Comparison of ENCODE assay signal across 14 mouse cellular contexts in genomic region chr10:77580027-77580920, GRCm38 (mm10). TPM values are rescaled to one million over a fixed set of nuclear protein-coding genes. Genes with fewer than 3 reads are reported as not detected.
DNase-seq lines count a peak whose midpoint lies in the region; ATAC-seq lines count a peak whose summit lies in the region.
"Had no signal": no experiment of that assay in that cellular context is flagged by ENCODE, and none has a peak within 500 bp of the region (broad histone marks: within the 10 kb centered on the region; RNA-seq: fewer than 3 reads in every experiment).

No protein-coding gene starts in this region.

- H3K9ac ChIP-seq in hindbrain, embryonic 16.5 days (ENCODE audit: low read depth, low read length): no peak overlapping the region
- no peak overlapping the region for H3K9ac ChIP-seq in limb, embryonic 15.5 days
- H3K9ac ChIP-seq in midbrain, embryonic 11.5 days (ENCODE audit: low read length): no peak overlapping the region

- no peak for DNase-seq in hindbrain, embryonic 10.5 days (ENCODE audit: low spot score)
- DNase-seq in ES-CJ7 (ENCODE audit: low read depth, low spot score): peak; percentile 48
- DNase-seq in heart, embryonic 10.5 days (ENCODE audit: low spot score): no peak
- no peak for DNase-seq in cerebellum, adult 8-10 months
- DNase-seq in midbrain, embryonic 11.5 days (ENCODE audit: low spot score, missing footprints): no peak
- DNase-seq in B cell, adult 2 months: no peak
- DNase-seq: adrenal gland, adult 2 months; cerebellum, adult 2 months; spleen, adult 18-20 months; thymus, postnatal 4 days had no signal

- peaks cover 31% of the 10 kb centered on the region for H3K4me1 ChIP-seq in hindbrain, embryonic 10.5 days (replicated peaks)
- H3K4me1 ChIP-seq in hindbrain, embryonic 16.5 days (ENCODE audit: control insufficient read depth, insufficient read depth, low read depth, low read length): peaks cover 19% of the 10 kb centered on the region
- peaks cover 44% of the 10 kb centered on the region for H3K4me1 ChIP-seq in heart, embryonic 10.5 days
- peaks cover 26% of the 10 kb centered on the region for H3K4me1 ChIP-seq in limb, embryonic 15.5 days
- no peaks in the 10 kb centered on the region; the same call in 1 of the 2 replicates for H3K4me1 ChIP-seq in midbrain, embryonic 11.5 days (ENCODE audit: control insufficient read depth, insufficient read depth, low read length)

- WGBS in hindbrain, embryonic 10.5 days: 63% methylated on average over 10 of the region's 10 CpGs
- 64% methylated on average over 10 of the region's 10 CpGs for WGBS in hindbrain, embryonic 16.5 days
- WGBS in heart, embryonic 10.5 days: 52% methylated on average over 10 of the region's 10 CpGs
- WGBS in limb, embryonic 15.5 days: 44% methylated on average over 10 of the region's 10 CpGs
- WGBS in midbrain, embryonic 11.5 days: 72% methylated on average over 10 of the region's 10 CpGs

- no peaks in the 10 kb centered on the region for H3K36me3 ChIP-seq in hindbrain, embryonic 10.5 days
- H3K36me3 ChIP-seq in hindbrain, embryonic 16.5 days (ENCODE audit: control insufficient read depth, insufficient read depth, low read length): no peaks in the 10 kb centered on the region
- peaks cover 5% of the 10 kb centered on the region; the same call in 1 of the 2 replicates for H3K36me3 ChIP-seq in heart, embryonic 10.5 days
- H3K36me3 ChIP-seq in limb, embryonic 15.5 days: no peaks in the 10 kb centered on the region
- no peaks in the 10 kb centered on the region for H3K36me3 ChIP-seq in midbrain, embryonic 11.5 days (ENCODE audit: control insufficient read depth, insufficient read depth, low read length)

- 0 out of 2 replicates have a peak overlapping the region, but pooled peaks have one; percentile 93 for H3K27ac ChIP-seq in hindbrain, embryonic 10.5 days
- no peak overlapping the region for H3K27ac ChIP-seq in hindbrain, embryonic 16.5 days (ENCODE audit: low read depth, low read length)
- H3K27ac ChIP-seq in heart, embryonic 10.5 days: peak overlapping the region; percentile 93
- peak overlapping the region; percentile 79 for H3K27ac ChIP-seq in limb, embryonic 15.5 days
- H3K27ac ChIP-seq in midbrain, embryonic 11.5 days (ENCODE audit: low read depth, low read length): no peak overlapping the region

- no peak for ATAC-seq in hindbrain, embryonic 16.5 days
- no peak for ATAC-seq in limb, embryonic 15.5 days (ENCODE audit: insufficient number of reproducible peaks, low FRiP score, low TSS enrichment, low read depth)
- no peak for ATAC-seq in midbrain, embryonic 11.5 days (ENCODE audit: low FRiP score)

- no peak overlapping the region for H3K4me3 ChIP-seq in hindbrain, embryonic 10.5 days
- no peak overlapping the region for H3K4me3 ChIP-seq in hindbrain, embryonic 16.5 days (ENCODE audit: low read length)
- no peak overlapping the region for H3K4me3 ChIP-seq in heart, embryonic 10.5 days
- no peak overlapping the region for H3K4me3 ChIP-seq in limb, embryonic 15.5 days
- H3K4me3 ChIP-seq in midbrain, embryonic 11.5 days (ENCODE audit: low read depth, low read length): no peak overlapping the region

- no peak overlapping the region for H3K4me2 ChIP-seq in hindbrain, embryonic 16.5 days (ENCODE audit: low read length)
- peak overlapping the region; percentile 81; the same call in 1 of the 2 replicates for H3K4me2 ChIP-seq in limb, embryonic 15.5 days
- no peak overlapping the region for H3K4me2 ChIP-seq in midbrain, embryonic 11.5 days

- no peaks in the 10 kb centered on the region for H3K27me3 ChIP-seq in hindbrain, embryonic 10.5 days (ENCODE audit: insufficient read depth, poor library complexity, severe bottlenecking)
- no peaks in the 10 kb centered on the region for H3K27me3 ChIP-seq in hindbrain, embryonic 16.5 days (replicated peaks; ENCODE audit: control insufficient read depth, insufficient read depth, low read length)
- no peaks in the 10 kb centered on the region for H3K27me3 ChIP-seq in heart, embryonic 10.5 days (ENCODE audit: insufficient read depth, poor library complexity, severe bottlenecking)
- no peaks in the 10 kb centered on the region for H3K27me3 ChIP-seq in limb, embryonic 15.5 days
- H3K27me3 ChIP-seq in midbrain, embryonic 11.5 days (ENCODE audit: control insufficient read depth, insufficient read depth, low read length): no peaks in the 10 kb centered on the region

- H3K9me3 ChIP-seq in hindbrain, embryonic 10.5 days: no peaks in the 10 kb centered on the region
- no peaks in the 10 kb centered on the region for H3K9me3 ChIP-seq in hindbrain, embryonic 16.5 days (ENCODE audit: control insufficient read depth, low read length)
- H3K9me3 ChIP-seq in heart, embryonic 10.5 days: no peaks in the 10 kb centered on the region
- H3K9me3 ChIP-seq in limb, embryonic 15.5 days: no peaks in the 10 kb centered on the region
- no peaks in the 10 kb centered on the region for H3K9me3 ChIP-seq in midbrain, embryonic 11.5 days (ENCODE audit: control insufficient read depth, low read length)
- H3K9me3 ChIP-seq: G1E had no signal

RNA-seq across cellular contexts. Expression of gene Pttg1ip, which starts 1.2 kb away (rescaled TPM):
- 66.6 and 67.2 TPM in 2 replicates for polyA plus RNA-seq in hindbrain, embryonic 10.5 days (2016; fragmentation: Nextera tagmentation; extraction: Ambion mirVana)
- 84.4 and 88.3 TPM in 2 replicates for polyA plus RNA-seq in hindbrain, embryonic 16.5 days (2015; fragmentation: Nextera tagmentation; extraction: Ambion mirVana)
- 94.9 and 97.0 TPM in 2 replicates for polyA plus RNA-seq in heart, embryonic 10.5 days (2016; fragmentation: Nextera tagmentation; extraction: Ambion mirVana)
- 145 and 158 TPM in 2 replicates for polyA plus RNA-seq in limb, embryonic 15.5 days (2015; fragmentation: Nextera tagmentation; extraction: Ambion mirVana)
- polyA plus RNA-seq in midbrain, embryonic 11.5 days (2014; fragmentation: Nextera tagmentation; extraction: Ambion mirVana): 68.5 and 73.2 TPM in 2 replicates

RNA-seq across cellular contexts. Expression of gene Sumo3, which starts 25.6 kb away (rescaled TPM):
- polyA plus RNA-seq in hindbrain, embryonic 10.5 days (2016; fragmentation: Nextera tagmentation; extraction: Ambion mirVana): 336 and 389 TPM in 2 replicates
- 303 and 334 TPM in 2 replicates for polyA plus RNA-seq in hindbrain, embryonic 16.5 days (2015; fragmentation: Nextera tagmentation; extraction: Ambion mirVana)
- 235 and 306 TPM in 2 replicates for polyA plus RNA-seq in heart, embryonic 10.5 days (2016; fragmentation: Nextera tagmentation; extraction: Ambion mirVana)
- polyA plus RNA-seq in limb, embryonic 15.5 days (2015; fragmentation: Nextera tagmentation; extraction: Ambion mirVana): 343 and 347 TPM in 2 replicates
- polyA plus RNA-seq in midbrain, embryonic 11.5 days (2014; fragmentation: Nextera tagmentation; extraction: Ambion mirVana): 338 and 353 TPM in 2 replicates

RNA-seq across cellular contexts. Expression of gene Gm49325, which starts 25.7 kb away (rescaled TPM):
- 4.4 TPM in 1 of 2 replicates, not detected in the other for polyA plus RNA-seq in hindbrain, embryonic 10.5 days (2016; fragmentation: Nextera tagmentation; extraction: Ambion mirVana)
- polyA plus RNA-seq in hindbrain, embryonic 16.5 days (2015; fragmentation: Nextera tagmentation; extraction: Ambion mirVana): not detected in 2 replicates
- polyA plus RNA-seq in heart, embryonic 10.5 days (2016; fragmentation: Nextera tagmentation; extraction: Ambion mirVana): 2.1 and 2.7 TPM in 2 replicates
- 1.3 and 1.8 TPM in 2 replicates for polyA plus RNA-seq in limb, embryonic 15.5 days (2015; fragmentation: Nextera tagmentation; extraction: Ambion mirVana)
- 2.4 TPM in 1 of 2 replicates, not detected in the other for polyA plus RNA-seq in midbrain, embryonic 11.5 days (2014; fragmentation: Nextera tagmentation; extraction: Ambion mirVana)
- polyA plus RNA-seq: adrenal gland, adult 2 months; erythroblast, embryonic 14.5 days; G1E had no signal

RNA-seq across cellular contexts. Expression of gene Ube2g2, which starts 41.8 kb away (rescaled TPM):
- 100 and 103 TPM in 2 replicates for polyA plus RNA-seq in hindbrain, embryonic 10.5 days (2016; fragmentation: Nextera tagmentation; extraction: Ambion mirVana)
- 85.0 and 91.0 TPM in 2 replicates for polyA plus RNA-seq in hindbrain, embryonic 16.5 days (2015; fragmentation: Nextera tagmentation; extraction: Ambion mirVana)
- 83.1 and 92.1 TPM in 2 replicates for polyA plus RNA-seq in heart, embryonic 10.5 days (2016; fragmentation: Nextera tagmentation; extraction: Ambion mirVana)
- polyA plus RNA-seq in limb, embryonic 15.5 days (2015; fragmentation: Nextera tagmentation; extraction: Ambion mirVana): 99.8 and 127 TPM in 2 replicates
- polyA plus RNA-seq in midbrain, embryonic 11.5 days (2014; fragmentation: Nextera tagmentation; extraction: Ambion mirVana): 42.8 and 47.6 TPM in 2 replicates

RNA-seq across cellular contexts. Expression of gene Itgb2, which starts 50.2 kb away (rescaled TPM):
- polyA plus RNA-seq in hindbrain, embryonic 10.5 days (2016; fragmentation: Nextera tagmentation; extraction: Ambion mirVana): 1.0 and 1.2 TPM in 2 replicates
- polyA plus RNA-seq in hindbrain, embryonic 16.5 days (2015; fragmentation: Nextera tagmentation; extraction: Ambion mirVana): 0.92 and 1.1 TPM in 2 replicates
- 2.4 and 3.6 TPM in 2 replicates for polyA plus RNA-seq in heart, embryonic 10.5 days (2016; fragmentation: Nextera tagmentation; extraction: Ambion mirVana)
- 3.5 TPM in 2 replicates for polyA plus RNA-seq in limb, embryonic 15.5 days (2015; fragmentation: Nextera tagmentation; extraction: Ambion mirVana)
- polyA plus RNA-seq in midbrain, embryonic 11.5 days (2014; fragmentation: Nextera tagmentation; extraction: Ambion mirVana): 0.57 and 0.59 TPM in 2 replicates

Comparison
In these comparisons a context has a peak if more than half of its experiments do, and no peak if none do; other contexts are left out.
1. H3K27ac ChIP-seq: peak in hindbrain, embryonic 10.5 days (single experiment), heart, embryonic 10.5 days (single experiment) and limb, embryonic 15.5 days (single experiment); none in hindbrain, embryonic 16.5 days (single experiment) and midbrain, embryonic 11.5 days (single experiment).